Mouse (Mus musculus): ENCODE measurements around the gene Eef1akmt4. TPM values are rescaled to one million over a fixed set of nuclear protein-coding genes. Genes with fewer than 3 reads are reported as not detected.

The Eef1akmt4 gene
- polyA plus RNA-seq, 1 experiment: 9.2 TPM

- peak overlapping the region; percentile 27; the same call in 1 of the 2 replicates for H3K4me3 ChIP-seq (ENCODE audit: extremely low read depth, insufficient read depth, insufficient read length)
- TF ChIP-seq POLR2A (IDR thresholded peaks at IDR 0.05; ENCODE audit: low read depth, low read length): no peak
- no peak for TF ChIP-seq CTCF (IDR thresholded peaks at IDR 0.05; ENCODE audit: extremely low read depth, insufficient read depth, insufficient read length, insufficient replicate concordance)
- no peak overlapping the region for H3K27ac ChIP-seq (ENCODE audit: insufficient read depth, low read length)
- no peak for DNase-seq (ENCODE audit: low read depth in 1 of 2, low spot score in 2 of 2)
- peaks cover 8% of the 10 kb centered on the region for H3K4me1 ChIP-seq (ENCODE audit: control insufficient read depth, insufficient read depth, insufficient read length)
- WGBS: 6% methylated on average over 82 of the region's 83 CpGs
- H3K27me3 ChIP-seq (ENCODE audit: control insufficient read depth, insufficient read depth, low read length): peaks cover 22% of the 10 kb centered on the region
- no peaks in the 10 kb centered on the region; the same call in 1 of the 2 replicates for H3K36me3 ChIP-seq (ENCODE audit: control insufficient read depth, insufficient read depth, low read length)
Observed at GRCm38 (mm10) chr16:20619541-20620398, 8.4 kb downstream of the Eef1akmt4 start.

GRCm38 (mm10) chr16:20620399-20620735 lies 9.0 kb downstream of the Eef1akmt4 start:
- Histone ChIP-seq H3K4me3 (ENCODE audit: extremely low read depth, insufficient read depth, insufficient read length) (no peak overlapping the region; the same call in 1 of the 2 replicates), H3K27me3 (ENCODE audit: control insufficient read depth, insufficient read depth, low read length) (peaks cover 22% of the 10 kb centered on the region), H3K27ac (ENCODE audit: insufficient read depth, low read length) (no peak overlapping the region), H3K36me3 (ENCODE audit: control insufficient read depth, insufficient read depth, low read length) (no peaks in the 10 kb centered on the region; the same call in 1 of the 2 replicates), H3K4me1 (ENCODE audit: control insufficient read depth, insufficient read depth, insufficient read length) (peaks cover 8% of the 10 kb centered on the region)
- DNase-seq (ENCODE audit: low read depth in 1 of 2, low spot score in 2 of 2): no peak
- under 1% methylated on average over 9 of the region's 9 CpGs for WGBS
- TF ChIP-seq POLR2A (IDR thresholded peaks at IDR 0.05; ENCODE audit: low read depth, low read length): no peak
- TF ChIP-seq CTCF (IDR thresholded peaks at IDR 0.05; ENCODE audit: extremely low read depth, insufficient read depth, insufficient read length, insufficient replicate concordance): no peak

DNA sequence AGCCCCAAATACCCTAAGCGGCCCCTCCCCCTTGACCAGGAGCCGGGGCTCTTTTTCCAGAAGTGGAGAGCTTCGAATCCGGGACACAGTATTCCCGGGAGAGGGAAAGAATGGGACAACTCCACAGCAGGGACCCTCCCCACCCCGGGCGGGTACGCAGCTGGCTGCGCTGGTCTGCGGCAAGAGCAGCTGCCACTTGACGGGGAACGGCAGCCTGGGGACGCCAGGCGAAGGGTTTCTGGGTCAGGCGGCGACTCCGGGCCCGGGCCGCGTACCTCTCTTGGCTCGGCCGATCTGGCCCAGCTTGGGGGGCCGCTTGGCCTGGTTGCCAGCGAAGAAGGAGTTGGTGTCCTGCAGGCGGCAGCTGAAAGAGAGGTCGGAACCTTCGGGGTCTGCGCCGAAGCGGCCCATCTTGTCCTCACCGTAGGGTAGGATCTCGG lies 9.4 kb downstream of the Eef1akmt4 start:
- Histone ChIP-seq H3K36me3 (ENCODE audit: control insufficient read depth, insufficient read depth, low read length) (no peaks in the 10 kb centered on the region; the same call in 1 of the 2 replicates), H3K4me3 (ENCODE audit: extremely low read depth, insufficient read depth, insufficient read length) (peak overlapping the region; percentile 61), H3K4me1 (ENCODE audit: control insufficient read depth, insufficient read depth, insufficient read length) (peaks cover 8% of the 10 kb centered on the region), H3K27me3 (ENCODE audit: control insufficient read depth, insufficient read depth, low read length) (peaks cover 22% of the 10 kb centered on the region), H3K27ac (ENCODE audit: insufficient read depth, low read length) (no peak overlapping the region)
- DNase-seq (ENCODE audit: low read depth in 1 of 2, low spot score in 2 of 2): no peak
- no peak for TF ChIP-seq POLR2A (IDR thresholded peaks at IDR 0.05; ENCODE audit: low read depth, low read length)
- no peak for TF ChIP-seq CTCF (IDR thresholded peaks at IDR 0.05; ENCODE audit: extremely low read depth, insufficient read depth, insufficient read length, insufficient replicate concordance)
- 2% methylated on average over 32 of the region's 32 CpGs for WGBS

DNA sequence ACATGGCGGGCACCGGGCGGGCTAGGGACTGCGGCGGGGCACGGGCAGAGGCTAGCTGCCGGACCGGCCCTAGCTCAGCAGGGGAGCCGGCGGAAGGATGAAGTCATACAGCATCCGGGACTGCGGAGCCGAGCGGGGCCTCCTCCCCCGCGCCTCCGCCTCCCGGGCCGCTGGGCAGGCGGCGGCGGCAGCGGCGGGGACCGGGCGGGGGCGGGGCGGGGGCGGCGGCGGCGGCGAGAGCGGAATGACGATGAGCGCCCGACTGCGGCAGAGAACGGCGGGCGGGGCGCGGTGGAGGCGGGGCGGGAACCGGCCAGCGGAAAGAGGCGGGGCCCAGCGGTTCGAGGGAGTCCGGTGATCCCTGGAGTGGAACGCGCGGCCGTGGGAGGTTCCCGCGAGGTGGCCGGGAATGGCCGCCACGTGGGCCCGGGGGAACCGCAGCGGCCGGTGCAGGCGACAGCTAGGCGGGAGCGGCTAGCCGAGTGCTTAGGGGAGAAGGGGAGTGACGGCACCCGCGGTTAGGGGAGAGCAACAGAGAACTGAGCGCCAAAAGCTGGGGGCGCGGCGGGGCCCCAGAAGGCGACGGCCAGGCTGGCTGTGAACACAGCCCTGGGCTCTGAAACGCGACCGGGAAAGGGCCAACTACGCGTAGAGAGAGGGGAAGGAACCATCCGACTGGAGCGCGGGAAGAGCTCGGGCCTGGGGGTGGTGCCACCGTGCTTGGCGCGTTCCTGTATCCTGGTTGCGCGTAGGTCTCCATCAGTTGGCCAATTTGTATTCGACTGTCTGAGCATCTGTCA lies 10.0 kb downstream of the Eef1akmt4 start, which contains the start of gene Camk2n2:
TSS of gene Camk2n2 (minus strand) at position 97 of the 800 bp plus-strand sequence.
- Histone ChIP-seq H3K27me3 (ENCODE audit: control insufficient read depth, insufficient read depth, low read length) (peaks cover 22% of the 10 kb centered on the region), H3K36me3 (ENCODE audit: control insufficient read depth, insufficient read depth, low read length) (no peaks in the 10 kb centered on the region; the same call in 1 of the 2 replicates), H3K4me3 (ENCODE audit: extremely low read depth, insufficient read depth, insufficient read length) (peak within 1 kb of the TSS; percentile 76), H3K27ac (ENCODE audit: insufficient read depth, low read length) (no peak within 1 kb of the TSS), H3K4me1 (ENCODE audit: control insufficient read depth, insufficient read depth, insufficient read length) (peaks cover 8% of the 10 kb centered on the region)
- DNase-seq (ENCODE audit: low read depth in 1 of 2, low spot score in 2 of 2): peak in 1 of 2 experiments; percentile 45
- WGBS: 2% methylated on average over 64 of the region's 92 CpGs
- TF ChIP-seq POLR2A (IDR thresholded peaks at IDR 0.05; ENCODE audit: low read depth, low read length) (no peak), CTCF (IDR thresholded peaks at IDR 0.05; ENCODE audit: extremely low read depth, insufficient read depth, insufficient read length, insufficient replicate concordance) (no peak)

DNA sequence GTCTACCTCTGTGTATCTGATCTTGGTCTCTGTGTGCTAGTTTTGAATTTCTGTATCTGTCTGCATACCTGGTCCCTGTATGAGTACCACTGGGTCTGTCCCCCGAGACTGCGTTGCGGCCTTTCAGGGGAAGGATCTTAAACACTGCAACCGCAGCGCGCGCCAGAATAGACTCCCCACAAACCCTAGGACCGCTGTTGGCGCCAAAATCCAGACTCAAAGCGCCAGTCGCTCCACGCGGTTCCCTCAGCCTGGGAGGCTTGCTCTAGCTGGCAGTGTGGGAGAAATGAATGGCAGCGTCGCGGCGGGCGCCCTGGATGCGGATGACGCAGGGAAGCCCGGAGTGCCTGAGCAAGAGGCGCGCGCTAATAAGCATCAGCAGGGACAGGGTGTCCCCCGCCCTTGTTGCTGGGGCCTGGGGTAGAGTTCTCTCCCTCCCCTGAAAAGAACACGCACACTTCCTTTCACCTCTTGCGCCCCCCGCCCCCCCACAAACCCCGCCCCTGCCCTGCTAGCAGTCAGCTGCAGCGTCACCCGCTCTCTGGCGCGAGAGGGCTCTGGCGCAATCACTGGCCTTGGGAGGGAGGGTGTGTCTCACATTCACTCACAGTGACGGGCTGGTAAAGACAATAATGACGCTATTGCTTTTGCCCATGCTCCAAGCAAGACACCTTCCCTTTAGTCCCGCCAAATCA lies 10.7 kb downstream of the Eef1akmt4 start:
- Histone ChIP-seq H3K27me3 (ENCODE audit: control insufficient read depth, insufficient read depth, low read length) (peaks cover 22% of the 10 kb centered on the region), H3K36me3 (ENCODE audit: control insufficient read depth, insufficient read depth, low read length) (no peaks in the 10 kb centered on the region; the same call in 1 of the 2 replicates), H3K27ac (ENCODE audit: insufficient read depth, low read length) (no peak overlapping the region), H3K4me1 (ENCODE audit: control insufficient read depth, insufficient read depth, insufficient read length) (peaks cover 8% of the 10 kb centered on the region), H3K4me3 (ENCODE audit: extremely low read depth, insufficient read depth, insufficient read length) (peak overlapping the region; percentile 76)
- DNase-seq (ENCODE audit: low read depth in 1 of 2, low spot score in 2 of 2): no peak
- TF ChIP-seq POLR2A (IDR thresholded peaks at IDR 0.05; ENCODE audit: low read depth, low read length): no peak
- TF ChIP-seq CTCF (IDR thresholded peaks at IDR 0.05; ENCODE audit: extremely low read depth, insufficient read depth, insufficient read length, insufficient replicate concordance): no peak
- under 1% methylated on average over 34 of the region's 37 CpGs for WGBS

DNA sequence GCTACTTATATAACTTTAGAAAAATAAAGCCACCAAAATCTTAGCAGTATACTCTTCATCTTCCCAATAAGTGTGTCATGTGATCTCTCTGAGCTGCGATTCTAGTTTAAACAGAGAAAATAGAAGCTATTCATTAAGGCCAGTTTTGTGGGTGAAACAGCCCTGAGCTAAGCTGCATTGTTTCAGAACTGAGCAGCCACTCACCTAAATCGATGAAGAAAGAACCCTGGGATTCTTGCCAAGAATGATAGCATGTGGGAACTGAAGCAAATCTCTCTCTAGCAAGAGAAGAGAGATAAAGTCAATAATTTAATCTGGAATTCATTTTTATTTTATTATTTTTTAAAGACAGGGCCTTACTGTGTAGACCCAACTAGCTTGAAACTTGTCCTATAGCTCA lies 11.8 kb downstream of the Eef1akmt4 start:
- no peaks in the 10 kb centered on the region; the same call in 1 of the 2 replicates for H3K36me3 ChIP-seq (ENCODE audit: control insufficient read depth, insufficient read depth, low read length)
- H3K4me1 ChIP-seq (ENCODE audit: control insufficient read depth, insufficient read depth, insufficient read length): peaks cover 8% of the 10 kb centered on the region
- H3K4me3 ChIP-seq (ENCODE audit: extremely low read depth, insufficient read depth, insufficient read length): no peak overlapping the region
- WGBS: 66% methylated on average over 2 of the region's 2 CpGs
- no peak for DNase-seq (ENCODE audit: low read depth in 1 of 2, low spot score in 2 of 2)
- no peak overlapping the region for H3K27ac ChIP-seq (ENCODE audit: insufficient read depth, low read length)
- TF ChIP-seq CTCF (IDR thresholded peaks at IDR 0.05; ENCODE audit: extremely low read depth, insufficient read depth, insufficient read length, insufficient replicate concordance): no peak
- TF ChIP-seq POLR2A (IDR thresholded peaks at IDR 0.05; ENCODE audit: low read depth, low read length): no peak
- H3K27me3 ChIP-seq (ENCODE audit: control insufficient read depth, insufficient read depth, low read length): peaks cover 22% of the 10 kb centered on the region
